Mouse (Mus musculus) heart, embryonic 15.5 days (tissue): ENCODE results near the gene Sh3bp4. TPM values are rescaled to one million over a fixed set of nuclear protein-coding genes. Genes with fewer than 3 reads are reported as not detected.

ENCODE experiments used
- ATAC-seq: fragments of 200-750 bp; cut with Nextera tagmentation; replicated peaks from 2 replicates; pipeline ENCODE4 v1.8.0; 2017; ENCODE audit warnings: low read depth, moderate TSS enrichment; ENCODE audit not compliant: insufficient number of reproducible peaks, insufficient read depth, low FRiP score
- H3K27ac ChIP-seq: fragments of 300-500 bp; sonication (generic); 2 replicates; pipeline ENCODE4 v1.5.1; 2015; ENCODE audit warnings: mild to moderate bottlenecking, inconsistent platforms
- H3K27me3 ChIP-seq: fragments of 300-500 bp; sonication (generic); 2 replicates; pipeline ENCODE4 v1.6.1; 2015; ENCODE audit warnings: inconsistent platforms
- H3K36me3 ChIP-seq: fragments of 300-500 bp; sonication (generic); 2 replicates; pipeline ENCODE4 v1.6.1; 2015; ENCODE audit warnings: mild to moderate bottlenecking, inconsistent platforms
- H3K4me1 ChIP-seq: fragments of 300-500 bp; sonication (generic); replicated peaks from 2 replicates; pipeline ENCODE4 v1.6.1; 2015; ENCODE audit warnings: inconsistent platforms
- H3K4me2 ChIP-seq: fragments of 300-500 bp; sonication (generic); 2 replicates; pipeline ENCODE4 v1.6.1; 2015; ENCODE audit warnings: inconsistent platforms, mild to moderate bottlenecking, moderate library complexity
- H3K4me3 ChIP-seq: fragments of 300-500 bp; sonication (generic); 2 replicates; pipeline ENCODE4 v1.5.1; 2015; ENCODE audit warnings: mild to moderate bottlenecking, inconsistent platforms
- H3K9ac ChIP-seq: fragments of 300-500 bp; sonication (generic); 2 replicates; pipeline ENCODE4 v1.6.1; 2015; ENCODE audit warnings: mild to moderate bottlenecking, inconsistent platforms
- H3K9me3 ChIP-seq: fragments of 300-500 bp; sonication (generic); replicated peaks from 2 replicates; pipeline ENCODE4 v1.6.1; 2016; ENCODE audit warnings: inconsistent platforms
- WGBS: fragments of 180-500 bp; shearing (Covaris S2); methylation state at CpG from one replicate; pipeline ENCODE4 v1.1.7; 2015; ENCODE audit warnings: mixed read lengths; 5-methylcytosine and 5-hydroxymethylcytosine counted together
- polyA plus RNA-seq: library from polyadenylated mRNA; unstranded; fragments of >200 nt; fragmentation: Nextera tagmentation; extraction: Ambion mirVana; gene quantifications from 2 replicates; pipeline ENCODE4 v1.2.1, GENCODE M21; 2015

Gene Sh3bp4
- polyA plus RNA-seq, 1 experiment from 2014 or later: 21.2 TPM

DNA sequence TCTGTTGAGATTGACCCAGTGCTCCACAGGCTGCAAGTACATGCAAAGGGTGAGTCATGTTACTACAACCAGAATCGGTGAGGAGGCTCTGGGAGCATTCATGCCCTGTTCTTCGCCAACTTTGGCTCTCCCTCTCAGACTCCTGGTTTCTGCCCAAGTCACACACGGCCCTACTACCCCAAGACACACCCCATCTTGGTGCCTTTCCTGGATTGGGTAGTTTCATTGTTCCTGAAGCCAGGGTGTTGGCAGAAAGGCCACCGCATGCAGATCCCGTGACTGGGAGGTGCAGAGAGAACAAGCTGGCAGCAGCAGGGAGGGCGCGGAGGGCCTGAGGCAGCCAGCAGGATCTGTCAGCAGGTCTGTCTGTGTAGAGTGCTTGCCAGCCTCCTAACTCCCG lies 61.5 kb downstream of the Sh3bp4 start:
- Histone ChIP-seq H3K4me3 (no peak overlapping the region), H3K9me3 (no peaks in the 10 kb centered on the region), H3K4me1 (peaks cover 55% of the 10 kb centered on the region), H3K4me2 (peak overlapping the region; percentile 34), H3K27me3 (no peaks in the 10 kb centered on the region), H3K9ac (no peak overlapping the region), H3K36me3 (no peaks in the 10 kb centered on the region), H3K27ac (peak overlapping the region; percentile 83)
- WGBS: 43% methylated on average over 8 of the region's 8 CpGs
- ATAC-seq: peak; percentile 61

DNA sequence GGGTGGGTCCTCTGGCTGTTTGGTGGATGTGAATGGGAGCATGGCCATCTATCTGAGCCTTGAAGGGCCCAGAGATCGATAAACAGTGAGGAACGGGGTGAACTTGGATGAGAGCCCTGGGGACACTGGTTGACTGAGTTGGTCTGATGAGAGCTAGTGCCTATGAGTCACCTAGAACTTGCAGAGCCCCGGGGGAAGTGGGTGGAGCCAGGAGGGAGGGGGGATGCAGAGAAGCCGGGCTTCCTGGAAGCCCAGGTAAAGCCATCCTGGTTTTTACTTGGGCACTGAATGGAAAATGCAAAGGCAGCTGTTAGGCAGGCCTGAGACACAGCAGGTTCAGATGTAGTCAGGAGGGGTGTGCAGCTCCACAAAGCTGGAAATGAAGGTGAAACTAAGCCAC lies 63.1 kb downstream of the Sh3bp4 start:
- Histone ChIP-seq H3K4me3 (no peak overlapping the region), H3K9me3 (no peaks in the 10 kb centered on the region), H3K9ac (no peak overlapping the region), H3K27me3 (no peaks in the 10 kb centered on the region), H3K36me3 (0 out of 2 replicates have a peak, but pooled peaks cover 3% of the 10 kb centered on the region), H3K4me2 (no peak overlapping the region), H3K4me1 (peaks cover 68% of the 10 kb centered on the region), H3K27ac (0 out of 2 replicates have a peak overlapping the region, but pooled peaks have one; percentile 13)
- WGBS: 53% methylated on average over 4 of the region's 4 CpGs
- no peak for ATAC-seq

- Histone ChIP-seq H3K4me1 (peaks cover 71% of the 10 kb centered on the region), H3K27ac (no peak overlapping the region)
- 86% methylated on average over 4 of the region's 4 CpGs for WGBS
Observed at GRCm38 (mm10) chr1:89133717-89134116, 63.5 kb downstream of the Sh3bp4 start.

DNA sequence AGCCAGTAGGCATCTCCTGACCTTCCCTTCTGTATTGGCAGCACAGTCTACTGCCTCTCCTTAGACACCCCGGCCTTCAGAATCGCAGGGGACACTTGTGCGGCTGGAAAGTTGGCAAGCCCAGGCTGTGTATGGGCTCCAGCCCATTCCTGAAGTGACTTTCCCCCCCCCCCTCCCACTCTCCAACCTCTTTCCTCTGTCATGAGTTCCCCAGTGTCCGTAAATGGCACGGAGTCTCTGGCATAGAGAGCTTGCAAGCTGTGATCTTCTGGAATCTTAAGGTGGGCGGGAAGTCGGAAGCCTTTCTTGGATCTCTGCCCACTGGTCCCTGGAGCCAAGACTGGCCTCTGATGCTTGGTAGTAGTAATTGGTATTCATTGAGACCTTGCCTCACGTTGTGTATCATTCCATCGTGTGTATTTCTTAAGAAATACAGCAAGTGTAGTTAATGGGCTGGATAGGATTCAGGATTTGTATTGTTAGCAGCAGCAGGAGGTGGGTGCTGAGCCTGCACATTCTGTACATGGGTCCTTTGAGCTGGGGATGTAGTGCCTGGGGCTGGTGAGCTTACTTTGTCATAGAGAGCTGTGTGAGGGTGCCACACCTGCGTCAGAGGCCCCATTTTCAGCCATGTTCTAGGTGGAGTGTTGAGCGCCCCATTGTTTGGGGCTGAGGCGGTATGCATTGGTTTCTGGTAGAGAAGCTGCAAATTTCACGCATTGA lies 66.0 kb downstream of the Sh3bp4 start:
- no peak overlapping the region for H3K9ac ChIP-seq
- 49% methylated on average over 13 of the region's 13 CpGs for WGBS
- H3K4me3 ChIP-seq: no peak overlapping the region
- peak overlapping the region; percentile 68 for H3K27ac ChIP-seq
- peaks cover 63% of the 10 kb centered on the region for H3K4me1 ChIP-seq
- peak; percentile 54; the same call in 1 of the 2 replicates for ATAC-seq
- H3K36me3 ChIP-seq: peaks cover 15% of the 10 kb centered on the region; the same call in 1 of the 2 replicates
- 0 out of 2 replicates have a peak overlapping the region, but pooled peaks have one; percentile 3 for H3K4me2 ChIP-seq
- H3K9me3 ChIP-seq: no peaks in the 10 kb centered on the region
- no peaks in the 10 kb centered on the region for H3K27me3 ChIP-seq

More at GRCm38 (mm10) chr1:89133717-89134116, 63.5 kb downstream of the Sh3bp4 start:
- no peaks in the 10 kb centered on the region for H3K27me3 ChIP-seq
- ATAC-seq: no peak
- no peak overlapping the region for H3K9ac ChIP-seq
- no peaks in the 10 kb centered on the region for H3K9me3 ChIP-seq
- 0 out of 2 replicates have a peak, but pooled peaks cover 3% of the 10 kb centered on the region for H3K36me3 ChIP-seq
- H3K4me3 ChIP-seq: no peak overlapping the region
- no peak overlapping the region for H3K4me2 ChIP-seq

GRCm38 (mm10) chr1:89137086-89137816 lies 67.0 kb downstream of the Sh3bp4 start:
- H3K4me3 ChIP-seq: no peak overlapping the region
- 80% methylated on average over 13 of the region's 13 CpGs for WGBS
- no peak for ATAC-seq
- no peak overlapping the region for H3K4me2 ChIP-seq
- no peaks in the 10 kb centered on the region for H3K9me3 ChIP-seq
- H3K9ac ChIP-seq: no peak overlapping the region
- peak overlapping the region; percentile 24; the same call in 1 of the 2 replicates for H3K27ac ChIP-seq
- H3K27me3 ChIP-seq: no peaks in the 10 kb centered on the region
- peaks cover 53% of the 10 kb centered on the region for H3K4me1 ChIP-seq
- H3K36me3 ChIP-seq: peaks cover 22% of the 10 kb centered on the region; the same call in 1 of the 2 replicates

GRCm38 (mm10) chr1:89138316-89138715 lies 68.1 kb downstream of the Sh3bp4 start:
- peaks cover 22% of the 10 kb centered on the region; the same call in 1 of the 2 replicates for H3K36me3 ChIP-seq
- no peak overlapping the region for H3K4me2 ChIP-seq
- no peak overlapping the region for H3K4me3 ChIP-seq
- no peaks in the 10 kb centered on the region for H3K27me3 ChIP-seq
- peak overlapping the region; percentile 24; the same call in 1 of the 2 replicates for H3K27ac ChIP-seq
- peaks cover 42% of the 10 kb centered on the region for H3K4me1 ChIP-seq
- WGBS: 27% methylated on average over 5 of the region's 5 CpGs
- no peaks in the 10 kb centered on the region for H3K9me3 ChIP-seq
- 0 out of 2 replicates have a peak, but pooled peaks have one; percentile 19 for ATAC-seq
- no peak overlapping the region for H3K9ac ChIP-seq

DNA sequence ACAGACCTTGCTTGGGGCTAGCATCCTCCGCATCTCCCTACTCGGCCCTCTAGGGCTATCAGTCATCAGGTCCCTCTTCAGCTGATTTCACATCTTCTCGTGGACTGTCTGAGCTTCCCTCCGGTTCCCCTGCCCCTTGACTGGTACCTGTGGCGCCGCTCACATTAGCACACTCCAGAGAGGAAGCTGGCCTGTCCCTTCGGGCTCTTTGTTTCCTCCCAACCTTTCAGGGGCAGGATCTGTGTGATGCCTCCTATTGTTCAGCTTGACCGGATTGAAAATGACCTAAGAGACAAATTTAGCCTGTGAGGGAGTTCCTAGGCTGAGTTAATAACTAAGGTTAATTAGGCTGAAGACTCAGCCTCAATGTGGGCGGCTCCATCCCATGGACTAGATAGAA lies 69.9 kb downstream of the Sh3bp4 start:
- Histone ChIP-seq H3K4me2 (no peak overlapping the region), H3K27me3 (no peaks in the 10 kb centered on the region), H3K9me3 (no peaks in the 10 kb centered on the region), H3K27ac (no peak overlapping the region), H3K4me3 (no peak overlapping the region), H3K36me3 (peaks cover 37% of the 10 kb centered on the region), H3K9ac (no peak overlapping the region), H3K4me1 (peaks cover 38% of the 10 kb centered on the region)
- no peak for ATAC-seq
- 80% methylated on average over 9 of the region's 9 CpGs for WGBS

GRCm38 (mm10) chr1:89151071-89151470 lies 80.9 kb downstream of the Sh3bp4 start:
- WGBS: 72% methylated on average over 7 of the region's 7 CpGs
- Histone ChIP-seq H3K4me1 (peaks cover 12% of the 10 kb centered on the region), H3K36me3 (peaks cover 20% of the 10 kb centered on the region)

GRCm38 (mm10) chr1:89152576-89152975 lies 82.4 kb downstream of the Sh3bp4 start:
- Histone ChIP-seq H3K9me3 (no peaks in the 10 kb centered on the region), H3K9ac (no peak overlapping the region), H3K4me1 (peaks cover 12% of the 10 kb centered on the region), H3K4me3 (no peak overlapping the region), H3K4me2 (no peak overlapping the region), H3K27me3 (no peaks in the 10 kb centered on the region), H3K36me3 (peaks cover 20% of the 10 kb centered on the region), H3K27ac (peak overlapping the region; percentile 7; the same call in 1 of the 2 replicates)
- 63% methylated on average over 7 of the region's 7 CpGs for WGBS
- ATAC-seq: no peak

More at GRCm38 (mm10) chr1:89151071-89151470, 80.9 kb downstream of the Sh3bp4 start:
- Histone ChIP-seq H3K4me2 (no peak overlapping the region), H3K27ac (no peak overlapping the region), H3K9me3 (no peaks in the 10 kb centered on the region), H3K9ac (no peak overlapping the region), H3K27me3 (no peaks in the 10 kb centered on the region), H3K4me3 (no peak overlapping the region)
- no peak for ATAC-seq

DNA sequence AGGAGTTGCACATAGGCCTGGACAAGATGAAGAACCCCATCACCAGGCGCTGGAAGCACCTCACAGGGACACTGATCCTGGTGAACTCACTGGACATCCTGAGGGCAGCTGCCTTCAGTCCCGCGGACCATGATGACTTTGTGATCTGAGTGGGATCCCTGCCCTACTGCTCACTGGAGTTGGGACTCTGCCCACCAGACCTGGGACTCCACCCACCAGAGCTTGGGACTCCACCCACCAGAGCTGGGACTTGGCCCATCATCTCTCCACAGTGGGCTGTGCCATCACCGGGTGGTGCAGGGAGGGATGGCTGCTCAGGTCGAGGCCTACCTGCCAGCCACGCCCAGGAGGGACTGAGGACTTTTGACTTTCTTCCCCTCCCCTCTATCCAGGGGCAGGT lies 83.0 kb downstream of the Sh3bp4 start:
- H3K9ac ChIP-seq: no peak overlapping the region
- peaks cover 20% of the 10 kb centered on the region for H3K36me3 ChIP-seq
- no peak overlapping the region for H3K27ac ChIP-seq
- no peak for ATAC-seq
- peaks cover 12% of the 10 kb centered on the region for H3K4me1 ChIP-seq
- 84% methylated on average over 6 of the region's 6 CpGs for WGBS
- H3K27me3 ChIP-seq: no peaks in the 10 kb centered on the region
- no peak overlapping the region for H3K4me2 ChIP-seq
- H3K4me3 ChIP-seq: no peak overlapping the region
- H3K9me3 ChIP-seq: no peaks in the 10 kb centered on the region

GRCm38 (mm10) chr1:89163483-89163882 lies 93.3 kb downstream of the Sh3bp4 start:
- Histone ChIP-seq H3K36me3 (no peaks in the 10 kb centered on the region), H3K9ac (no peak overlapping the region), H3K9me3 (no peaks in the 10 kb centered on the region), H3K4me3 (no peak overlapping the region), H3K4me2 (no peak overlapping the region), H3K27ac (no peak overlapping the region), H3K27me3 (no peaks in the 10 kb centered on the region), H3K4me1 (peaks cover 22% of the 10 kb centered on the region)
- WGBS: 78% methylated on average over 6 of the region's 6 CpGs
- no peak for ATAC-seq
